Mouse (Mus musculus): ENCODE results near the gene Fgf22.
"Not testable (repeated sequence)": the region's sequence is repeated elsewhere in the genome, so short reads cannot be mapped to it uniquely, and the experiment has no call there.

Fgf22 gene

GRCm38 (mm10) chr10:79732500-79732899, 22.4 kb upstream of the Fgf22 start:
- no peak for DNase-seq (ENCODE audit: low spot score in 2 of 2)

- no peak for DNase-seq (ENCODE audit: low spot score in 2 of 2)
Measured at GRCm38 (mm10) chr10:79733847-79734246, 21.0 kb upstream of the Fgf22 start.

GRCm38 (mm10) chr10:79735361-79735760, 19.5 kb upstream of the Fgf22 start:
- no peak for DNase-seq (ENCODE audit: low spot score in 2 of 2)

- no peak for DNase-seq (ENCODE audit: low spot score in 2 of 2)
Measured at GRCm38 (mm10) chr10:79736706-79737105, 18.2 kb upstream of the Fgf22 start.

- no peak for DNase-seq (ENCODE audit: low spot score in 2 of 2)
Measured at GRCm38 (mm10) chr10:79738259-79738658, 16.6 kb upstream of the Fgf22 start.

GRCm38 (mm10) chr10:79739234-79739633, 15.6 kb upstream of the Fgf22 start:
- DNase-seq (ENCODE audit: low spot score in 2 of 2): no peak

GRCm38 (mm10) chr10:79740863-79741262, 14.0 kb upstream of the Fgf22 start:
- no peak for DNase-seq (ENCODE audit: low spot score in 2 of 2)

- no peak for DNase-seq (ENCODE audit: low spot score in 2 of 2)
Measured at GRCm38 (mm10) chr10:79743161-79743560, 11.7 kb upstream of the Fgf22 start.

- DNase-seq (ENCODE audit: low spot score in 2 of 2): no peak
Measured at GRCm38 (mm10) chr10:79743650-79744365, 11.1 kb upstream of the Fgf22 start.

GRCm38 (mm10) chr10:79745411-79745810, 9.5 kb upstream of the Fgf22 start:
- no peak for DNase-seq (ENCODE audit: low spot score in 2 of 2)

GRCm38 (mm10) chr10:79745898-79746773, 8.7 kb upstream of the Fgf22 start, which contains the start of gene Polrmt:
Gene Polrmt (minus strand): TSS chr10:79746581.
- peak; percentile 86 to 95 for DNase-seq (ENCODE audit: low spot score in 2 of 2)

GRCm38 (mm10) chr10:79746774-79747151, 8.1 kb upstream of the Fgf22 start:
- DNase-seq (ENCODE audit: low spot score in 2 of 2): no peak

- DNase-seq (ENCODE audit: low spot score in 2 of 2): no peak
Measured at GRCm38 (mm10) chr10:79748496-79748895, 6.4 kb upstream of the Fgf22 start.

- no peak for DNase-seq (ENCODE audit: low spot score in 2 of 2)
Measured at GRCm38 (mm10) chr10:79755854-79756253, 978 bp downstream of the Fgf22 start.

- DNase-seq (ENCODE audit: low spot score in 2 of 2): no peak
Measured at GRCm38 (mm10) chr10:79756660-79757059, 1.8 kb downstream of the Fgf22 start.

GRCm38 (mm10) chr10:79759675-79760074, 4.8 kb downstream of the Fgf22 start:
- DNase-seq (ENCODE audit: low spot score in 2 of 2): not testable (repeated sequence)

GRCm38 (mm10) chr10:79760603-79761143, 5.8 kb downstream of the Fgf22 start:
- no peak for DNase-seq (ENCODE audit: low spot score in 2 of 2)

- DNase-seq (ENCODE audit: low spot score in 2 of 2): no peak
Measured at GRCm38 (mm10) chr10:79762875-79763274, 8.0 kb downstream of the Fgf22 start.

- peak in 1 of 2 experiments; percentile 62 for DNase-seq (ENCODE audit: low spot score in 2 of 2)
Measured at GRCm38 (mm10) chr10:79764234-79764633, 9.4 kb downstream of the Fgf22 start.

GRCm38 (mm10) chr10:79765228-79765745, 10.4 kb downstream of the Fgf22 start:
- DNase-seq (ENCODE audit: low spot score in 2 of 2): no peak

GRCm38 (mm10) chr10:79766001-79766507, 11.2 kb downstream of the Fgf22 start:
- DNase-seq (ENCODE audit: low spot score in 2 of 2): peak in 1 of 2 experiments; percentile 52
